Mouse (Mus musculus) bone marrow, adult 2 months (tissue): ENCODE measurements around the gene Hyal1. TPM values are rescaled to one million over a fixed set of nuclear protein-coding genes. Genes with fewer than 3 reads are reported as not detected.
A peak's percentile ranks its signal among the peaks of the same experiment; 100 is the strongest.

Experiments
- H3K27ac ChIP-seq: fragments of 200-500 bp; 2 replicates; pipeline ENCODE4 v1.5.1; 2012; ENCODE audit warnings: low read depth, mild to moderate bottlenecking, control low read depth, inconsistent platforms, low read length; ENCODE audit not compliant: control insufficient read depth, poor library complexity, insufficient read depth
- H3K4me1 ChIP-seq: fragments of 200-500 bp; 2 replicates; pipeline ENCODE4 v1.6.1; 2011; ENCODE audit warnings: low read length; ENCODE audit not compliant: control insufficient read depth, insufficient read depth
- H3K4me3 ChIP-seq: fragments of 200-500 bp; replicated peaks from 2 replicates; pipeline ENCODE3; 2011; ENCODE audit warnings: mild to moderate bottlenecking, low read depth, low read length, control low read depth; ENCODE audit not compliant: control insufficient read depth
- CTCF ChIP-seq: fragments of 200-500 bp; IDR thresholded peaks from 2 replicates; pipeline ENCODE4 v1.5.1; 2011; ENCODE audit warnings: low read length, control low read depth; ENCODE audit not compliant: control insufficient read depth, insufficient read depth
- POLR2A ChIP-seq: fragments of 200-500 bp; IDR thresholded peaks from 2 replicates; pipeline ENCODE4 v1.6.1; 2011; ENCODE audit warnings: low read depth, mild to moderate bottlenecking, control low read depth, low read length, borderline replicate concordance; ENCODE audit not compliant: control insufficient read depth
- WGBS: fragments of 180-500 bp; shearing (Covaris S2); methylation state at CpG from one replicate; pipeline ENCODE4 v1.1.7; 2018; 5-methylcytosine and 5-hydroxymethylcytosine counted together
- polyA plus RNA-seq: library from polyadenylated mRNA; stranded (reverse); fragments of >200 nt; gene quantifications from 2 replicates; pipeline ENCODE4 v1.2.4, GENCODE M21; 2011; ENCODE audit warnings: low replicate concordance; ENCODE audit not compliant: missing spikeins, insufficient read depth, insufficient read length

The Hyal1 gene
- polyA plus RNA-seq, 1 experiment: 8.5 TPM

- Histone ChIP-seq H3K4me1 (peaks cover 16% of the 10 kb centered on the region), H3K4me3 (peak overlapping the region; percentile 12), H3K27ac (peak overlapping the region; percentile 81)
- 2% methylated on average over 4 of the region's 4 CpGs for WGBS
- no peak for TF ChIP-seq CTCF
Observed at GRCm38 (mm10) chr9:107629411-107629730, 52.6 kb downstream of the Hyal1 start.

GRCm38 (mm10) chr9:107629901-107630425 lies 53.2 kb downstream of the Hyal1 start:
- TF ChIP-seq CTCF (no peak), POLR2A (no peak)
- WGBS: 45% methylated on average over 14 of the region's 14 CpGs
- Histone ChIP-seq H3K4me3 (peak overlapping the region; percentile 37), H3K27ac (peak overlapping the region; percentile 81), H3K4me1 (peaks cover 16% of the 10 kb centered on the region)

GRCm38 (mm10) chr9:107630576-107630975 lies 53.8 kb downstream of the Hyal1 start:
- TF ChIP-seq POLR2A: no peak
- no peak for TF ChIP-seq CTCF
- H3K4me3 ChIP-seq: no peak overlapping the region
- peak overlapping the region; percentile 81 for H3K27ac ChIP-seq
- peaks cover 15% of the 10 kb centered on the region for H3K4me1 ChIP-seq
- 51% methylated on average over 4 of the region's 4 CpGs for whole genome bisulfite sequencing

Other genes with a start within 250 kb of the Hyal1 start
- gene Hemk1, start 238.6 kb upstream of the Hyal1 start, polyA plus RNA-seq: 18.2 and 30.2 TPM in 2 replicates
- gene 6430571L13Rik, start 236.3 kb upstream of the Hyal1 start, polyA plus RNA-seq: not detected in 2 replicates
- not detected in 2 replicates for gene Cacna2d2, start 177.3 kb upstream of the Hyal1 start, polyA plus RNA-seq
- 2.2 and 6.6 TPM in 2 replicates for gene Tmem115, start 43.0 kb upstream of the Hyal1 start, polyA plus RNA-seq
- 6.0 and 10.3 TPM in 2 replicates for gene Cyb561d2, start 34.7 kb upstream of the Hyal1 start, polyA plus RNA-seq
- gene Nprl2, start 34.7 kb upstream of the Hyal1 start, polyA plus RNA-seq: 9.3 and 24.6 TPM in 2 replicates
- not detected in 2 replicates for gene Zmynd10, start 29.6 kb upstream of the Hyal1 start, polyA plus RNA-seq
- 31.3 and 32.3 TPM in 2 replicates for gene Rassf1, start 25.4 kb upstream of the Hyal1 start, polyA plus RNA-seq
- gene Tusc2, start 13.7 kb upstream of the Hyal1 start, polyA plus RNA-seq: 15.0 and 22.1 TPM in 2 replicates
- gene Hyal2, start 9.0 kb upstream of the Hyal1 start, polyA plus RNA-seq: 6.8 and 7.2 TPM in 2 replicates
- 14.9 and 34.9 TPM in 2 replicates for gene Naa80, start 2.0 kb downstream of the Hyal1 start, polyA plus RNA-seq
- gene Hyal3, start 3.9 kb downstream of the Hyal1 start, polyA plus RNA-seq: 2.8 TPM in 1 of 2 replicates, not detected in the other
- gene Ifrd2, start 10.7 kb downstream of the Hyal1 start, polyA plus RNA-seq: 172 and 173 TPM in 2 replicates
- gene Sema3b, start 32.3 kb downstream of the Hyal1 start, polyA plus RNA-seq: 2.1 TPM in 1 of 2 replicates, not detected in the other
- 198 and 273 TPM in 2 replicates for gene Gnai2, start 58.4 kb downstream of the Hyal1 start, polyA plus RNA-seq
- 1.8 and 4.7 TPM in 2 replicates for gene Slc38a3, start 92.6 kb downstream of the Hyal1 start, polyA plus RNA-seq
- gene Gnat1, start 102.8 kb downstream of the Hyal1 start, polyA plus RNA-seq: not detected in 2 replicates
- 3.6 and 5.0 TPM in 2 replicates for gene Sema3f, start 133.5 kb downstream of the Hyal1 start, polyA plus RNA-seq
- gene Rbm5, start 194.1 kb downstream of the Hyal1 start, polyA plus RNA-seq: 97.6 and 118 TPM in 2 replicates